Mouse (Mus musculus) hindbrain, embryonic 12.5 days (tissue): ENCODE data around the gene Tbxa2r. TPM values are rescaled to one million over a fixed set of nuclear protein-coding genes. Genes with fewer than 3 reads are reported as not detected.
A peak's percentile ranks its signal among the peaks of the same experiment; 100 is the strongest.

Experiments
- ATAC-seq: fragments of 200-750 bp; cut with Nextera tagmentation; 2 replicates; pipeline ENCODE4 v1.8.0; 2017; ENCODE audit warnings: moderate TSS enrichment; ENCODE audit not compliant: low FRiP score
- H3K27ac ChIP-seq: fragments of 300-500 bp; sonication (generic); 2 replicates; pipeline ENCODE4 v1.5.1; 2016; ENCODE audit warnings: mild to moderate bottlenecking
- H3K27me3 ChIP-seq: fragments of 300-500 bp; sonication (generic); 2 replicates; pipeline ENCODE4 v1.6.1; 2016; ENCODE audit warnings: mild to moderate bottlenecking
- H3K36me3 ChIP-seq: fragments of 300-500 bp; sonication (generic); 2 replicates; pipeline ENCODE4 v1.6.1; 2016; ENCODE audit warnings: mild to moderate bottlenecking
- H3K4me1 ChIP-seq: fragments of 300-500 bp; sonication (generic); 2 replicates; pipeline ENCODE4 v1.6.1; 2016
- H3K4me2 ChIP-seq: fragments of 300-500 bp; sonication (generic); replicated peaks from 2 replicates; pipeline ENCODE4 v1.6.1; 2016; ENCODE audit warnings: mild to moderate bottlenecking
- H3K4me3 ChIP-seq: fragments of 300-500 bp; sonication (generic); 2 replicates; pipeline ENCODE4 v1.5.1; 2016; ENCODE audit warnings: mild to moderate bottlenecking
- H3K9ac ChIP-seq: fragments of 300-500 bp; sonication (generic); 2 replicates; pipeline ENCODE4 v1.6.1; 2016; ENCODE audit warnings: mild to moderate bottlenecking, moderate library complexity
- H3K9me3 ChIP-seq: fragments of 300-500 bp; sonication (generic); replicated peaks from 2 replicates; pipeline ENCODE4 v1.6.1; 2016; ENCODE audit warnings: mild to moderate bottlenecking
- WGBS: fragments of 180-500 bp; shearing (Covaris S2); methylation state at CpG from one replicate; pipeline ENCODE4 v1.1.7; 2016; 5-methylcytosine and 5-hydroxymethylcytosine counted together
- polyA plus RNA-seq: library from polyadenylated mRNA; unstranded; fragments of >200 nt; fragmentation: Nextera tagmentation; extraction: Ambion mirVana; gene quantifications from 2 replicates; pipeline ENCODE4 v1.2.1, GENCODE M21; 2016

The Tbxa2r gene
- polyA plus RNA-seq, 1 experiment from 2014 or later = 2.7 TPM

- Histone ChIP-seq H3K4me3 (0 out of 2 replicates have a peak overlapping the region, but pooled peaks have one; percentile 77), H3K27me3 (peaks cover 22% of the 10 kb centered on the region), H3K36me3 (no peaks in the 10 kb centered on the region), H3K9ac (no peak overlapping the region), H3K9me3 (no peaks in the 10 kb centered on the region), H3K4me2 (peak overlapping the region; percentile 99), H3K4me1 (peaks cover 35% of the 10 kb centered on the region), H3K27ac (no peak overlapping the region)
- no peak for ATAC-seq
- WGBS = 58% methylated on average over 12 of the region's 12 CpGs
Observed at GRCm38 (mm10) chr10:81356352-81356990, 27.9 kb downstream of the Tbxa2r start.

- Histone ChIP-seq H3K4me3 (peak within 1 kb of the TSS; percentile 77), H3K27ac (peak within 1 kb of the TSS; percentile 40; the same call in 1 of the 2 replicates), H3K4me1 (peaks cover 35% of the 10 kb centered on the region), H3K36me3 (no peaks in the 10 kb centered on the region), H3K9ac (peak within 1 kb of the TSS; percentile 84), H3K9me3 (no peaks in the 10 kb centered on the region), H3K4me2 (peak within 1 kb of the TSS; percentile 99), H3K27me3 (peaks cover 24% of the 10 kb centered on the region)
- ATAC-seq = peak; percentile 90
- WGBS = 2% methylated on average over 77 of the region's 79 CpGs
Observed at GRCm38 (mm10) chr10:81356991-81357844, 28.7 kb downstream of the Tbxa2r start, which contains the start of gene Mfsd12. Gene Mfsd12, plus strand, starts transcription at chr10:81357491.

GRCm38 (mm10) chr10:81358209-81358608 is 29.7 kb downstream of the Tbxa2r start:
- Histone ChIP-seq H3K4me1 (peaks cover 37% of the 10 kb centered on the region), H3K4me3 (peak overlapping the region; percentile 77), H3K36me3 (no peaks in the 10 kb centered on the region), H3K9ac (peak overlapping the region; percentile 84), H3K4me2 (peak overlapping the region; percentile 99), H3K27ac (no peak overlapping the region), H3K27me3 (peaks cover 34% of the 10 kb centered on the region), H3K9me3 (no peaks in the 10 kb centered on the region)
- 27% methylated on average over 4 of the region's 4 CpGs for WGBS
- ATAC-seq = no peak

GRCm38 (mm10) chr10:81358841-81359240 is 30.3 kb downstream of the Tbxa2r start:
- H3K4me2 ChIP-seq = peak overlapping the region; percentile 99

GRCm38 (mm10) chr10:81360721-81361120 is 32.2 kb downstream of the Tbxa2r start:
- ATAC-seq = no peak
- H3K4me2 ChIP-seq = no peak overlapping the region
- no peaks in the 10 kb centered on the region for H3K9me3 ChIP-seq
- H3K9ac ChIP-seq = peak overlapping the region; percentile 1; the same call in 1 of the 2 replicates
- no peak overlapping the region for H3K27ac ChIP-seq
- H3K36me3 ChIP-seq = no peaks in the 10 kb centered on the region
- no peak overlapping the region for H3K4me3 ChIP-seq
- peaks cover 62% of the 10 kb centered on the region for H3K4me1 ChIP-seq
- WGBS = 72% methylated on average over 8 of the region's 8 CpGs
- H3K27me3 ChIP-seq = peaks cover 51% of the 10 kb centered on the region

More at GRCm38 (mm10) chr10:81358841-81359240, 30.3 kb downstream of the Tbxa2r start:
- Histone ChIP-seq H3K9ac (no peak overlapping the region; the same call in 1 of the 2 replicates), H3K27ac (no peak overlapping the region), H3K27me3 (peaks cover 40% of the 10 kb centered on the region), H3K9me3 (no peaks in the 10 kb centered on the region), H3K36me3 (no peaks in the 10 kb centered on the region), H3K4me1 (peaks cover 43% of the 10 kb centered on the region), H3K4me3 (no peak overlapping the region)
- no peak for ATAC-seq
- WGBS = 68% methylated on average over 1 of the region's 1 CpGs

GRCm38 (mm10) chr10:81362336-81362949 is 33.9 kb downstream of the Tbxa2r start:
- peaks cover 13% of the 10 kb centered on the region for H3K36me3 ChIP-seq
- H3K9ac ChIP-seq = no peak overlapping the region
- H3K4me3 ChIP-seq = no peak overlapping the region
- peaks cover 67% of the 10 kb centered on the region for H3K4me1 ChIP-seq
- WGBS = 78% methylated on average over 12 of the region's 12 CpGs
- H3K27me3 ChIP-seq = peaks cover 46% of the 10 kb centered on the region
- H3K4me2 ChIP-seq = no peak overlapping the region
- H3K9me3 ChIP-seq = no peaks in the 10 kb centered on the region
- ATAC-seq = no peak
- no peak overlapping the region for H3K27ac ChIP-seq

- Histone ChIP-seq H3K9me3 (no peaks in the 10 kb centered on the region), H3K4me1 (peaks cover 56% of the 10 kb centered on the region), H3K36me3 (peaks cover 26% of the 10 kb centered on the region), H3K27ac (no peak overlapping the region), H3K27me3 (peaks cover 37% of the 10 kb centered on the region), H3K4me2 (peak overlapping the region; percentile 56), H3K9ac (peak overlapping the region; percentile 40), H3K4me3 (peak overlapping the region; percentile 29)
- ATAC-seq = 0 out of 2 replicates have a peak, but pooled peaks have one; percentile 20
- 12% methylated on average over 54 of the region's 54 CpGs for WGBS
Observed at GRCm38 (mm10) chr10:81363436-81364346, 35.2 kb downstream of the Tbxa2r start.

GRCm38 (mm10) chr10:81364666-81365065 is 36.1 kb downstream of the Tbxa2r start:
- peaks cover 37% of the 10 kb centered on the region for H3K27me3 ChIP-seq
- peak overlapping the region; percentile 10 for H3K9ac ChIP-seq
- H3K36me3 ChIP-seq = peaks cover 36% of the 10 kb centered on the region
- H3K4me3 ChIP-seq = peak overlapping the region; percentile 29
- no peaks in the 10 kb centered on the region for H3K9me3 ChIP-seq
- H3K4me2 ChIP-seq = peak overlapping the region; percentile 56
- no peak for ATAC-seq
- H3K27ac ChIP-seq = no peak overlapping the region
- peaks cover 51% of the 10 kb centered on the region for H3K4me1 ChIP-seq
- 7% methylated on average over 28 of the region's 28 CpGs for WGBS

GRCm38 (mm10) chr10:81365073-81365472 is 36.5 kb downstream of the Tbxa2r start:
- no peak for ATAC-seq
- Histone ChIP-seq H3K4me2 (peak overlapping the region; percentile 56; the same call in 1 of the 2 replicates), H3K36me3 (peaks cover 40% of the 10 kb centered on the region), H3K9me3 (no peaks in the 10 kb centered on the region), H3K27ac (no peak overlapping the region), H3K9ac (no peak overlapping the region; the same call in 1 of the 2 replicates), H3K27me3 (peaks cover 34% of the 10 kb centered on the region), H3K4me3 (0 out of 2 replicates have a peak overlapping the region, but pooled peaks have one; percentile 29), H3K4me1 (peaks cover 49% of the 10 kb centered on the region)
- WGBS = 32% methylated on average over 4 of the region's 4 CpGs

GRCm38 (mm10) chr10:81365672-81366476 is 37.3 kb downstream of the Tbxa2r start, which contains the start of gene 4930404N11Rik:
Gene 4930404N11Rik, minus strand, starts transcription at chr10:81365816.
- H3K27ac ChIP-seq = peak within 1 kb of the TSS; percentile 40
- 16% methylated on average over 12 of the region's 12 CpGs for WGBS
- peak within 1 kb of the TSS; percentile 56 for H3K4me2 ChIP-seq
- peaks cover 48% of the 10 kb centered on the region for H3K36me3 ChIP-seq
- H3K4me1 ChIP-seq = peaks cover 44% of the 10 kb centered on the region
- peaks cover 33% of the 10 kb centered on the region for H3K27me3 ChIP-seq
- ATAC-seq = peak; percentile 38
- H3K9me3 ChIP-seq = no peaks in the 10 kb centered on the region
- peak within 1 kb of the TSS; percentile 29 for H3K4me3 ChIP-seq
- peak within 1 kb of the TSS; percentile 10 for H3K9ac ChIP-seq
